Mouse (Mus musculus) adipocyte (in vitro differentiated cells): ENCODE results near the gene Bank1.

ENCODE experiments used
- DNase-seq: peaks from one replicate; pipeline ENCODE4 v3.0.0-alpha.2; 2016; ENCODE audit warnings: low spot score

The Bank1 gene

GRCm38 (mm10) chr3:136103339-136103738 is 222.5 kb downstream of the Bank1 start:
- DNase-seq: no peak

GRCm38 (mm10) chr3:136100973-136101500 is 224.8 kb downstream of the Bank1 start:
- DNase-seq: no peak

- DNase-seq: no peak
These were observed 225.6 kb downstream of the Bank1 start for GRCm38 (mm10) chr3:136100292-136100691.

- DNase-seq: no peak
These were observed 238.8 kb downstream of the Bank1 start for GRCm38 (mm10) chr3:136086948-136087660.

GRCm38 (mm10) chr3:136086431-136086830 is 239.4 kb downstream of the Bank1 start:
- no peak for DNase-seq

GRCm38 (mm10) chr3:136085077-136085476 is 240.8 kb downstream of the Bank1 start:
- peak; percentile 60 for DNase-seq

- peak; percentile 27 for DNase-seq
These were observed 241.8 kb downstream of the Bank1 start for GRCm38 (mm10) chr3:136084066-136084465.

DNA sequence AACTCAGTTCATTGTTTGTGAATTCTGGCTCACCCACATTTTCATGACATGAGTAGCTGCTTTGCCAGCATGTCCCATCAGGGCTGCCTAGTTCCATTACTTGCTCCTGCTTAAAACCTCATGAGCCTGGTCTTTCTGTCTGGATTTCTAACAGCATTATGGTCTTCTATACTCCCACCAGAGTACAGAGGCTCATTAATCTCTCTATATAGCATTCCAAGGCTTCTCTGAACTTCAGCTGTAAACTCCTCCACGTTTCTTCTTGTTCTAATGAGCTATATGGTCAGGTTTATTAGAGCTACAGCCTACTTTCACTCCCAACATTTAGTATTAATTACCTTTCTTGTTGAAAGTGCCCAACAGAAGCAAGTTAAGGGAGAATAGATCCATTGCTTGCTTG is 244.6 kb downstream of the Bank1 start:
- DNase-seq: no peak

GRCm38 (mm10) chr3:136078535-136078934 is 247.3 kb downstream of the Bank1 start:
- DNase-seq: peak; percentile 85

GRCm38 (mm10) chr3:136070394-136070793 is 255.5 kb downstream of the Bank1 start:
- DNase-seq: peak; percentile 18

DNA sequence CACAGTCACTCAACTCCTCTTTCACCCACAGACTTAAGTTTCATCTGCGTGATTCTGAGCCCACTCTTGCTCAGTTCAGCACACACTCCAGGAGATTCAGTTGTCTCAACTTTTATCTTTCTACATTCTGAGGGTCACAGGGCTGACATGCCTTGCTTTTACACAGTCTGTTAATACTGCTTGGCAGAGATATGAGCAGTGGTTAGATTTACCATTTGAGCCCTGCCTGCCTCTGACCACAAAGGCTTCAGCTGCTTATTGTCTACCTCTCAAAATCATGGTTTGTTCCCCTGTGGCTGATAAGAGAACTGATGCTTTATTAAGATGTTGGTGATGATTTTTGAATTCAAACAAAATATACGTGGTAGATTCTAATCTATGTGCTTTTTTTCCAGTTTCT is 264.0 kb downstream of the Bank1 start:
- DNase-seq: no peak

DNA sequence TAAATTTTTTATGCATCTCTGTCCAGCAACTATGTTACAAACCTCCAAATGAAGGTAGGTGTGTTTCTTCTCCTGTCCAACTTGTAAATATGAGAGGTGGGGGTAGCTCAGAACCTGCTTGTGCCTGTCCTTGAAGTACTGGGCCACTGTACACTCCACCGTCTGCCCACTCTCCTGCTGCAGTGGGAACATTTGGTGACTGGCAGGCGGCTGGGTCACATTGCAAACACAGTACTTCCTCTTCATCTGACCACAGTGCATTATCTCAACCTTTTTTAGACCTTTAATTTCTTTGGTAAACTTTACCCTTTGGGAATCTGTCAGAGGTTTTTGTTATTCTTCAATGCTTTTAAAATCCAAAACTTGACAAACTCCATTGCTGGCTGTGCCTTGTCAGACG is 275.2 kb downstream of the Bank1 start:
- no peak for DNase-seq

GRCm38 (mm10) chr3:136050215-136050614 is 275.7 kb downstream of the Bank1 start:
- no peak for DNase-seq

GRCm38 (mm10) chr3:136048026-136048425 is 277.8 kb downstream of the Bank1 start:
- DNase-seq: no peak

- no peak for DNase-seq
These were observed 280.5 kb downstream of the Bank1 start for GRCm38 (mm10) chr3:136045381-136045780.

DNA sequence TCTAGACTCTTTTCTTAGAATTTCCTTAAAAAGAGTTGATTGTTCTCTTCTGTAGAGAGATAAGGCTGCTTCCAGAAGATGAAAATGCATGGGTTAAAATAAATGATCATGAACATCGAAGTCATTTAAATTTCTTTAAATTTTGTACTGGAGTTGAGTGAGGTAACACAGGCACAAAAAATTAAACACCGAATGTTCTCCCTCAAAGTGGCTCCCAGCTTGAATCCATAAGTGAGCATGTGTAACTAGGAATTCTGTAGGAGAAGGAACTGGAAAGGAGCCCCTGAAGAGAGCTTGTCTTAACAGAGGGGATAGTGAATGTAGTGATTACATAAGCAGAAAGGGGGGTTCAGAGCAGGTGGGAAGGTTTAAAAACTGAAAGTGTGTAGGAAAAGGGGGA is 285.8 kb downstream of the Bank1 start:
- no peak for DNase-seq

DNA sequence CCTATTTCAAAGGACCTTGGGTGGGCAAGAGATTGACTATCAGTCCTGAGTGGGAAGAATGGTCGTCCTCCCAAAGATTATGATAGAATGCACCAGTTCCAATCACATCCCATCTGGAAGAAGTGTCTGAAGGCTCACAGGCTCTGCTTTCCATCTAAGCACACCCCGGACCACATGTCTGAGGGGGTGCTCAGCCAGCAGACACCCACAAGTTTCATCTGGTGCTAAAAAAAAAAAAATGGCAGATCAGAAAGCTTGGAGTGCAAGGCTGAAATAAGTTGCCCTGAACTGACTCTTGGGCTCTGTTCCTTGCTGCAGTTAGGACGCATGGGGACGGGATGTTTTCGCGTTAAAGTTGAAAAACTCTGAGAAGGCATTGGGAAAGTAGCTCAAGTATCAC is 286.4 kb downstream of the Bank1 start:
- no peak for DNase-seq

- no peak for DNase-seq
These were observed 288.6 kb downstream of the Bank1 start for GRCm38 (mm10) chr3:136037254-136037653.

DNA sequence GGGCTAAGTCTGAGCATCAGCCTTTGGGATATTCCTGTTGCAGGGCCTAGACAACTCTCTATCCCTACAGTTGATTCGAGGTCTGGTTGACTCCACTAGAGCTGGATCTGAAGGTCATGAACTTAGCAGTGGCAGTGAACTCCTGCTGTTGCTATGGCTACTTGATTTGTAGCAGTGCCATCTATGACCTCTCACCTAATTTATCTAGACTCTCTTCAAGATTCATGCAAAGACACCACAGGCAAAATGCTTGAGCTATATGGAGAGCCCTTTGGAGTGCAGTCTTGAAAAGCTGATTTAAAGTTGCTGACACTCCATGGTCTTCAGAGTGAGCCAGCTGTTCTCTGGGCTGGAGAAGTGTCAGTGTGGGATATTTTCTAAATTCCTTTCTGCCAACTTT is 290.1 kb downstream of the Bank1 start:
- DNase-seq: no peak

DNA sequence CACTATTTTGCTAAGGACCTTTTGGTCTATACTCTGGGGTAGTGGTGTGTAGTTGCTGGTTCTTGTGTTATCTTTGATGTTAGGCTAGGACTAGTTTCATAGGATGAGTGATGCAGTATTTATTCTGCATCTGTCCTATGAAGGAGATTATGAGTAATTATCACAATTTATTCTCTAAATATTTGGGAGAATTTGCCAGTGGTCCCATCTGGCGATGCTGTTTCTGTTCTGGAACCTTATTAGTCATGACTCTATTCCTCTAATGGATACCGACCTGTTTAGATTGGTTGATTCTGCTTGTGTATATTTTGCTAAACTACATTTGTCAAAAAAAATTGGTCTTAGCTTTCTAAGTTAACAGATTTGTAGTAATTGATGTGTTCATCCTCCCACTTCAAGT is 301.0 kb downstream of the Bank1 start:
- no peak for DNase-seq

DNA sequence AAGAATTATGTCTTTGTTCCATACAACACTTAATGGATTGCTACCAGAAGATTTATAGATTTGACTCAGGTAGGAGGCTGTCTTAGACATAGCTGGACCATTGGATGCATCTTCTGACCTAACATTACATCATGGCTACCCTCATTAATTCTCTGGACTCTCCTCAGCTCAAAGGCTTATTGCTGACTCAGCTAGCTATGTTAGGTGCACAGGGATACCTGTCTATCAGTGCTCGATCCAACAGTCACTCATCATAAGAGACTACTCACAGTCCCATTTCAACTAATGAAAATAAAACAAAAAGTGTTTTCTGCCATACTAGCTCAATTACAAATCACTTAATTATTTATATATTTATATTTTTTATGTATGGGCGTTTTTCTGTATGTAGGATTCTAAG is 308.3 kb downstream of the Bank1 start:
- DNase-seq: no peak

GRCm38 (mm10) chr3:136010616-136011015 is 315.2 kb downstream of the Bank1 start:
- no peak for DNase-seq

DNA sequence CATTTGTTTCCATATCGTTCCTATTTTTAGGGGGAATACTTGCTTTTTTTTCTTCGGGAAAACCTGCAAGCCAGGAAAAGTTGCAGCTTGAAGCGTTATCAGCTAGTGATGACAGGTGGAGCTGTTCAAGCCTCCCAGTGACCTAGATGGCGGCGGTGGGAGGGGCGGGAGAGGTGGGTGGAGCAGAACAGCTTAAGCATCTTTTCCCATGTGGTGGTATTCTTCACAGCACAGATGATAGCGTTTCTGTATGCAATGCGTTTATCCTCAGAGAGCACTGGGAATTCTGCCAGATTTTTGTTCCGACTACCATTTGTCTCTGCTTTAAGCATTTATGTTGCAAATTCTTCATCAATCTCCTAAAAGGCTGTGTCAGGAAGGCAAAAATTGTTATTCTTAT is 318.0 kb downstream of the Bank1 start:
- DNase-seq: peak; percentile 32
